Mouse (Mus musculus): ENCODE measurements around the gene Map3k5.
"Not testable (repeated sequence)": the region's sequence is repeated elsewhere in the genome, so short reads cannot be mapped to it uniquely, and the experiment has no call there.

Map3k5 gene

GRCm38 (mm10) chr10:19968445-19968844 lies 34.2 kb downstream of the Map3k5 start:
- no peak for DNase-seq

DNA sequence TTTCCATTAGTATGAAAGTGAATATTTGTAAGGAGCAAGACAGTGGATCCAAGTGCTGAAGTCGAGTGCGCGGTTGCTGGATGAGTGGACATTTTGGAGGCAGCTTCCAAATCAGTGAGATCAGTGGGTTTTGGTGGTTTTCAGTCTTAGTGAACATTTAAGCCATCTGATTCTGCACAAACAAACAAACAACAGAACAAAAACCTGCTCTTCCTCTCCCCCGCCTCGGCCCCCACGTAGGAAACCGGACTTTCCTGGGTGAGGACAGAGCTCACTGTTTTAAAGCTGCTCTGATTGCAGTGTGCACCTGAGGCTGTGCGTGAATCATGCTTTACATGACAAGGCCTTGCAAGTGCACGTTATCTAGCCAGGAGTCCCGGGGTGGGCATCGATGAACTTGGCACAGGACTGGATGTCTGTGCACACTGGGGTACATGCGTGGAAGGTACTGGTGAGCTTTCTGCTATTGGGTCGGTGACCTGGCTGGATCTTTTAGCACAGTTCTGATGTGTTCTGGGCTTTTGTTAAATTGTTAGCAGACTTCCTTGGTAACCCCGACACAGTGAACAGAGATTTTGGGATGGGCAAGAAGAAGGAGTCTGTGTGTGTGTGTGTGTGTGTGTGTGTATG lies 35.7 kb downstream of the Map3k5 start:
- no peak for DNase-seq

DNA sequence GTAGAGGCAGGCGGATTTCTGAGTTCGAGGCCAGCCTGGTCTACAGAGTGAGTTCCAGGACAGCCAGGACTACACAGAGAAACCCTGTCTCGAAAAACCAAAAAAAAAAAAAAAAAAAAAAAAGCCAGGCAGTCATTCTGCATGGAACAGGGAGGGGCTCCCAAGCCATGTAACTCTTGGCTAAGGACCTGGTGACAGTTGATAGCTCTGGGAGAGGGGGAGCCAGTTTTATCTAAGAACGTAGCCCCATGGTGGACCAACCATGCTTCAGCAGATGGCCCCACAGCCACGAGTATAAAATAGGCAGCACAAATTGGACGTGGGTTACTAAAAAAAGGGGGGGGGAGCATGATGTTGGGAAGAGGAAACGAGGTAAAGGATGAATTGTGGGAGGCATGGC lies 37.2 kb downstream of the Map3k5 start:
- DNase-seq, result not testable (repeated sequence)

GRCm38 (mm10) chr10:19973321-19974108 lies 39.2 kb downstream of the Map3k5 start:
- DNase-seq, result no peak

DNA sequence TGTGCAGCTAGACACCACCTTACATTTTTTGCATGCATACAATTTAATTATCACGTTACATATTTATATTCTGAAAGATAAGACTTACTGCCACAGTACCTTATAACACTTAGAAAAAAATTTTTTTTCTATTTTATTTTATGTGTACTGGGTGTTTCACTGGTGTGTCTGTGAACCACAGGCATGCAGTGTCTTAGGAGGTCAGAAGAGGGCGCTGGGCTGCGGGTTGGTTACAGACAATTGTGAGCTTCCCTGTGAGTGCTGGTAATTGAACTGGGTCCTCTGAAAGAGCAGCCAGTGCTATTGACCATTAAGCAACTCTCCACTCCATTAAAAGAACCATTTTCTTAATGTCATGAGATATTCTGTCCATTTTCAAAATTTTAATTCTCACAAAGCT lies 43.3 kb downstream of the Map3k5 start:
- DNase-seq, result no peak

GRCm38 (mm10) chr10:19978662-19979199 lies 44.5 kb downstream of the Map3k5 start:
- DNase-seq, result no peak

- DNase-seq, result no peak
Measured at GRCm38 (mm10) chr10:19987736-19988135, 53.5 kb downstream of the Map3k5 start.

DNA sequence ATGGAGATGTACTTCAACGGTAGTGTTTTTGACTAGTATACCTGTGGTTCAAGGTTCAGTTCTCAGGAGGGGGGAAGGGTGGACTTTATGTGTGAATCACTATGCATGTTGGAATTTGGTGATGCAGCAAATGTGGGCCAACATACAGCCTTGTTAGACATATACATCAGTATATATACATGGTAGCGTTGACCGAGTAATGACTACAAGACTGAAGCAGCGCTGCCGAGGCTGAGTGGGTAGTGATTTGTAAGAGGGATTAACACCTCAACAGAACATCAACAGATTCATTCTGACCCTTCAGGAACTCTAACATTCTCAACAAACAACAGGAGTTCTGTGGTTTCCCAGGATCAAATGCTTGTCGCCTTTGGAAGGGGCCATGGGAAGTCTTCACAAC lies 55.7 kb downstream of the Map3k5 start:
- no peak for DNase-seq

DNA sequence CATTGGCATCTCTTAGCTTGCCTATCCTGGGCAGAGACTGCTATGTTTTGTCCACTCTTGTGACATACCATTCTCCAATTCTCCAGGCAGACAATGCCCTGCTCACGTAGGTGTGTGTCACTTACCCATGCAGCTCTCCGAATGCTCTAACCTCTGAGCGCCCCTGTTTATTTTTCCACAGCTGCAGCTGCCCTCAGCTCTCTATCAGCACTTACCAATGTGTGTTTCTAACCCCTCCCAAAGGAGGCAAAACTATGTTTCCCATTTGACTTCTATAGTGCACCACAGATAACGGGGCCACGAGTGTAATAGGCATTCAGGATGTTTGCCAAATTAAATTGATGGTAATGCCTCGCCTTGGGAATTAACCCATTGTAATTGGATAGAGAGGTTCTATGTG lies 56.4 kb downstream of the Map3k5 start:
- no peak for DNase-seq

DNA sequence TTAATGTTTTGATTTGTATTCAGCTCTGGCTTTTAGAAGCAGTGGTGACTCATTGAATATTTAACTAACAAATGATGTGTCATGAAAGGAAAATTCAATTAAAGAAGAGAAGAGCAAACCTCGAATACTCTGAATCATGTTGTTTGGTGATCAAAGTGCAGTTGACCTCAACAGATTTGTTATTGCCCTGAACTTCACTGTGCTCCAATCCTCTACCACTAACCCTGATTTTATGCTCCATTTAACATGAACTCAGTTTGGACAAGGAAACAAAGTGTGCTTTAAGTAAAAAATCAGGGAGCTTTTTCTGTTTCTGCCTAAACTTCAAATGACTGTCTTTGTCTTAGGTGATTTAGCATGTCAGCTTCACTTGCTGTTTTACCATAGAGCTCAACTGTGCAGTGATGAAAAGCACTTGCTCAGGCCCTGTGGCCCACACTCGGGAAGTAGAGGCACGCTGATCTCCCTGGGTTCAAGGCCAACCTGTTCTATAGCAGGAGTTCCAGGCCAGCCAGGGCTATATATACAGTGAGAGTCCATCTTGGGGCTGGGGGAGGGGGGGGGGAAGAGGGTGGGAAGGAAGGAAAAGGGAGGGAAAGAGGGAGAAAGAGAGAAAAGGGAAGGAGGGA lies 57.1 kb downstream of the Map3k5 start:
- DNase-seq, result no peak

GRCm38 (mm10) chr10:19991866-19992252 lies 57.6 kb downstream of the Map3k5 start:
- DNase-seq, result no peak

DNA sequence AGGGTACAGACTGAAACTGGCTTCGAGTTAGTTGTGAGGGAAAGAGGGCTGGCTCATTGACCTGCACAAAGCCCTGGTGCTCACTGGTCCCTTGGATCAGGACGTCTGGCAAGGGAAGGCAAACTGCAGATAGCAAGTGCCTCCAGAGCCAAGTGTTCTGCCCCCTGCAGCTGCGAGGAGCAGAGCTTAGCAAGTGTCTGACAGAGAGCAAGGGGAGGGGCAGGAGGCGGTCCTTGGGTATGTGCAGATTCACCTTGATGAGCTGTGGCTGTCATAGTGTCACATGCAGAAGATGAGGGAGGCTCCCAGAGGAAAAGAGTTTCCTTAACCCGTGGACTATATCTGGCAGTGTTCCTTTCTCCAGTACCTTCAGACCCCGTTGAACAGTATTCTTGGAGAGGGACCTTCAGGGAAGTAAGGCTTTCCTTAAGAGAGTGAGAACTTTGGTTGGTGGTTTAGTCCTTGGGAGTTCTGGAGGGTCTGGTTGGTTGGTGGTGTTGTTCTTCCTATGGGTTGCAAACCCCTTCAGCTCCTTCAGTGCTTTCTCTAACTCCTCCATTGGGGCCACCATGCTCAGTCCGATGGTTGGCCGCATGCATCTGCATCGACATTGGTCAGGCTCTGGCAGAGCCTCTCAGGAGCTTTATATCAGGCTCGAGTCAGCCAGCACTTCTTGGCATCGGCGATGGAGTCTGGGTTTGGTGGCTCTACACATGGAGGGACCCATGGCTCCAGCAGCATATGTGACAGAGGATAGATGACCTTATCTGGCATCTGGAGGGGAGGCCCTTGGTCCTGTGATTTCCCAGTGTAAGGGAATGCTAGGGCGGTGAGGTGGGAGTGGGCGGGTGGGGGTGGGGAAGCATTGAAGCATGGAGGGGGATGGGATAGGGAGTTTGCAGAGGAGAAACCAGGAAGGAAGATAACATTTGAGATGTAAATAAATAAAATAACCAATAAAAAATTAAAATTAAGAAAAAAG lies 60.5 kb downstream of the Map3k5 start:
- DNase-seq, result no peak

GRCm38 (mm10) chr10:19996151-19996550 lies 61.9 kb downstream of the Map3k5 start:
- DNase-seq, result no peak

DNA sequence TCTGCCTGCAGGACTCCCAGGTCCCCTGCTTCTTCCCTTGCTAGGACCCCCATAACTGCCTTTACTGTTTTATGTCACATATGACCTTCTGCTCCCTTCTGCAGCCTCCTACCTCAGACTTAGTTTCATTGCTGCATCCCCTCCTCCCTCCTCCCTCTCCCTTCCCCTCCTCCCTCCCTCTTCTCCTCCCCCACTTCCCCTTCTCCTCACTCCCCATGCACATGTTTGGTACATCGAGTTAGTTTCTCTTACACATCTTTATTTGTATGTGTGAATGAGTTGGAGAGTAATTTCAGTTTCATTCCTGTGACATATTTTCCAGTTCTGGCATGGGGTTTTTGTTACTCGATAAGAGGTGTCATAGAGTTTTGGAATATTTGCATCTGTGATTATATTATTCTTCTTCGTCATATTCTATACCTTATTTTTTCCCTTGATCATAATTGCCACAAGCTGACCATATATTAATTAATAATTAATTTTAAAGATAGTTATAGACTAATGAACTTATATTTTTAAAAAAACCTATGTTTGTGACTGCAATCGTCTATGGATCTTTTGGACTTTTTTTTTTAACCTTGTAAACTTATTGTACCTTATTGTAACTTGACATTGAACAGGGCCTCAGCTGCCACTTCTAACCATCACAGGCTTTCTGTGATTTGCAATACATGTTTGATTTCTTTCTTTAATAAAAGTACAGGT lies 65.6 kb downstream of the Map3k5 start:
- no peak for DNase-seq

DNA sequence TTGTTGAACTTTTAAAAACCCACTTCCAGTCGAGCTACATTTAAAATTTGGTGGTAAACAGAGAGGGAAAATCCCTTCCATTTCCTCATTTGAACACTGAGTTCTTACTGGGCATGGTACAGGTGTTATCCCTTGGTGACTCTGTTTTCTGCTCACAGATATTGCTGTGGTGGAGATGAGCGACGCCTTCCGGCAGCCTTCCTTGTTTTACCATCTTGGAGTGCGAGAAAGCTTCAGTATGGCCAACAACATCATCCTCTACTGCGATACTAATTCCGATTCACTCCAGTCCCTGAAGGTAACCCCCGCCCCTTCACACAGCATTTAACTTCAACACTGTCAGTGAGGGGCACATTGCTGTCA lies 66.1 kb downstream of the Map3k5 start:
- no peak for DNase-seq

GRCm38 (mm10) chr10:20001990-20002389 lies 67.7 kb downstream of the Map3k5 start:
- DNase-seq, result no peak

GRCm38 (mm10) chr10:20003006-20003405 lies 68.7 kb downstream of the Map3k5 start:
- no peak for DNase-seq

DNA sequence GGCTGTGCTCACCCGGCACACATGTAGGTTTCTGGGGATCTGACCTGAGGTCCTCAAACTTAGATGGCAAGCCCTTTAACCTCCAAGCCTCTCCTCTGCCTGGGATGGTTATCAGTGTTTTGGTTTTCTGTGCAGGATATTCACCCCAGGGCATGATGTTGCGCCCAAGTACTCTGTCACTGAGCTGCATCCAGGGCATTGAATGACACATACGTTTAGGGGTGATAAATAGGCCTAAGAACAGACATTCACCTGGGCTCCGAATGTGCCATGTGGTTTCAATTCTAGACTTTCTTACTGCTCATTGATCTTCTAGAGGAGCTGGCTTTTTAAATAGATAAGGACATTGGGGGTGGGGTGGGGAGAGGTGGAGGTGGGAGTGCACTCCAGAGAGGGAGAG lies 70.5 kb downstream of the Map3k5 start:
- DNase-seq, result no peak

DNA sequence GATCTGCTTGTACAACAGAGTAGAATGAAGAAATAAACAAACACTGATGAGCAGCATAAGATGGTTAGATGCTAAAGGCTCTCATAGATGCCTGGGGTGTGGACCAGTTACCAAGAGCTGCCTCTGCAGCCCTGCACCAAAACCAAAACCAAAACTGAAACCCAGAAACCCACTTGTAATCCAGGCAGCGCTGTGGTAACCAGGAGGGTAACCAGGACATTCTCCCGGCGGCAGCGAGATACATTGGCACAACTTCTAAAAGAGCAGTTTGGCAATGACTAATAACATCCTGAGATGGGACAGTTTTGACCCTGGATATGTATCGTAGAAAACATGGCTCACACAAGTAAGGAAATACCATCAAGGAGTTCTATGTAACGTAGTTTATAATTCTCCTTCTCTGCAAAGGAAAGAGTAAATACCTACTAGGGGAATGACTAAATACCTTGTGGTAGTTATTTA lies 71.2 kb downstream of the Map3k5 start:
- DNase-seq, result no peak

DNA sequence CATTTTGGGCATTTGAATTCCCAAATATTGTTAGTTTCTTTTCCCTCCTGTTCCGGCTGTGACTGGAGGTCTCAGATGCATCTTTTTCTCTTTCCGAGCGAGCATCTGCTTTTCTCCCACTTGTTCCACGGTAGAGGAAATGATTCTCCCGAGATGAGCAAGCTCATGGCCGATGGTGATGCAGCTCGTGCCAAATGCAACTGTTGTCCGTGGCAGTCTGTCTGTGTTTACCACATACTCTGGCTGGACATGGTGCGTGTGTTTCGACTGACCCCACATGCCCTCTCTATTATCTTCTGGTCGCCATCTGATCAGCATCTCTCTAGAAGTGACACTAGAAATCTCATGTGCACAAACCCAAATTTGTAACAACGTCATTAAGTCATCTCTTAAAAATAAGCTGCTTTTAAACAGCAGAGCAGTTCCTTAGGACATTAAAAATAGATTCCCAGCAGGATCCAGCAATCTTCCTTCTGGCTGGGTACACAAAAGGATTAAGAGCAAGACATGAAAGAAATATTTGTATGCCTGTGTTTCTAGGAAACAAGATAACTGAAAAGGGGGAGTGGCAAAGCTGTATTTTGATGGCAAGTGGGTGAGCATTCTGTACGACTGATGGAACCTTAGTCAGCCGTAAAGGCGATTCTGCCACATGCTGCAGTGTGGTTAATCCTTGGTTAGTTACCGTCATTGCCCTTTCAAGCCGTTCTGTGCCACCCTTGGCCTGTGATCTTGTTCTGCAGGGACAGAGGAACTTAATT lies 72.2 kb downstream of the Map3k5 start:
- DNase-seq, result peak; percentile 25

DNA sequence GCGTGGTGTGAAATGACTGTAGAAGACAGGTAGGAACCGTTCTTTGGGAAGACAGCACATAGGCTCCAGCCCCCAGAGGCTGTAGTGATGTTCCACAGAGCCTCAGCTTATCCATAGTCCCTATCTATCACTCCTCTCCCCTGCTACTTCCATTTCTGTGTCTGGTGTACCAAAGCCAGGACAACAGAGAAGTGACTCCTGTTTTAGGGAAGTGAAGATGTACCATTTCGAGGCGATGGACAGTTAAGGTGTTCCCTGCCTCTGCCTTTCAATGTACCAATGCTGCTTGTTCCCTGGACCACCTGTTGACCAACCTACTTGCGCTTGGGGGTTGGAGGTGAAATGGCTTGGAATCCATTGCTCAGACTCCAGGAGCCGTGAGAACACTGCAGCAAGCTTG lies 75.0 kb downstream of the Map3k5 start:
- no peak for DNase-seq

All from layer of hippocampus, adult 9-11 months (tissue).